Mouse (Mus musculus): Measurements from ENCODE around the gene Akap11. TPM values are rescaled to one million over a fixed set of nuclear protein-coding genes. Genes with fewer than 3 reads are reported as not detected.

Gene Akap11
- polyA plus RNA-seq, 1 experiment from 2014 or later: 7.1 TPM

DNA sequence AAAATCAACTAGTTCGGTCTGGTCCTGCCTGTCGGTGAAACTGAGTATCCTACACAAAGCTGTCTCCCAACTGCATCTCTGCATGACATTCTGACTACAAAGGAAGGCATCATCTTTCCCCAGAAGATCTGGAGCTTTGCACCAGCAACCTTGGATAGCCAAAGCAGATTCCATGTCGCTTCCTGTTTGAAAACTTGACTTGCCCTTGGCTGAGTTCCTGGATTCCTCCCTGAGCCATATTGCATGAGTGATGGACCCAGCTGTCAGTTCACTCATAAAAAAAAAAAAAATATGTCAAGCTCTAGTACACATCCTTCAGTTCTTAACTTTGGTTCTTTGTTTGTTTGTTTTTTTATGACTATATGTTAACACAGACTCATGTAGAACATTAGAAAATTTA, 4.7 kb upstream of the Akap11 start:
- H3K4me3 ChIP-seq (ENCODE audit: low read depth, low read length): no peak overlapping the region
- no peak for ATAC-seq
- H3K9ac ChIP-seq (ENCODE audit: low read depth, low read length): no peak overlapping the region
- H3K9me3 ChIP-seq (ENCODE audit: control insufficient read depth): no peaks in the 10 kb centered on the region
- TF ChIP-seq CTCF (IDR thresholded peaks at IDR 0.05; ENCODE audit: low read depth): no peak
- H3K27ac ChIP-seq (ENCODE audit: low read depth, low read length): no peak overlapping the region
- no peaks in the 10 kb centered on the region for H3K36me3 ChIP-seq (ENCODE audit: control insufficient read depth, insufficient read depth)
- H3K4me2 ChIP-seq (replicated peaks; ENCODE audit: low read depth): no peak overlapping the region
- H3K4me1 ChIP-seq (replicated peaks; ENCODE audit: control insufficient read depth, insufficient read depth, low read length): 0 out of 2 replicates have a peak, but pooled peaks cover 3% of the 10 kb centered on the region
- WGBS: 72% methylated on average over 3 of the region's 3 CpGs
- no peaks in the 10 kb centered on the region for H3K27me3 ChIP-seq (replicated peaks; ENCODE audit: control insufficient read depth, insufficient read depth, low read length)

DNA sequence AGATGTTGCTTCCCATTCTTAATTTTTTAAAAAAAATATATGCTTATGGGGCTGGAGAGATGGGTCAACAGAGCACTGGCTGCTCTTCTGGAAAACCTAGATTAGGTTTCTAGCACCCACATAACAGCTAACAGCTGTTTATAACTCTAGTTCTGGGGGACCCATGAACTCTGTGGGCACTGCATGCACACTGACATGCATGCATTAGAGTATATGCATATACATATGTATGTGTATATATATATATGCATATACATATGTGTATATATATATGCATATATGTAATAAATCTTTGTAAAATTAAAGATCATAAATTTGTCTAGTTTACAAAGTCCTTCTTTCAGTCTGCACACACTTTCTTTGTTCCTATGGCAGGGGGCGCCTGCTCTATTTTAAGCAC, 3.2 kb upstream of the Akap11 start:
- Histone ChIP-seq H3K36me3 (ENCODE audit: control insufficient read depth, insufficient read depth) (no peaks in the 10 kb centered on the region), H3K27me3 (replicated peaks; ENCODE audit: control insufficient read depth, insufficient read depth, low read length) (no peaks in the 10 kb centered on the region), H3K4me3 (ENCODE audit: low read depth, low read length) (no peak overlapping the region), H3K9me3 (ENCODE audit: control insufficient read depth) (no peaks in the 10 kb centered on the region), H3K27ac (ENCODE audit: low read depth, low read length) (no peak overlapping the region), H3K4me1 (replicated peaks; ENCODE audit: control insufficient read depth, insufficient read depth, low read length) (0 out of 2 replicates have a peak, but pooled peaks cover 3% of the 10 kb centered on the region), H3K9ac (ENCODE audit: low read depth, low read length) (no peak overlapping the region), H3K4me2 (replicated peaks; ENCODE audit: low read depth) (no peak overlapping the region)
- WGBS: 100% methylated on average over 1 of the region's 1 CpGs
- ATAC-seq: no peak
- no peak for TF ChIP-seq CTCF (IDR thresholded peaks at IDR 0.05; ENCODE audit: low read depth)

DNA sequence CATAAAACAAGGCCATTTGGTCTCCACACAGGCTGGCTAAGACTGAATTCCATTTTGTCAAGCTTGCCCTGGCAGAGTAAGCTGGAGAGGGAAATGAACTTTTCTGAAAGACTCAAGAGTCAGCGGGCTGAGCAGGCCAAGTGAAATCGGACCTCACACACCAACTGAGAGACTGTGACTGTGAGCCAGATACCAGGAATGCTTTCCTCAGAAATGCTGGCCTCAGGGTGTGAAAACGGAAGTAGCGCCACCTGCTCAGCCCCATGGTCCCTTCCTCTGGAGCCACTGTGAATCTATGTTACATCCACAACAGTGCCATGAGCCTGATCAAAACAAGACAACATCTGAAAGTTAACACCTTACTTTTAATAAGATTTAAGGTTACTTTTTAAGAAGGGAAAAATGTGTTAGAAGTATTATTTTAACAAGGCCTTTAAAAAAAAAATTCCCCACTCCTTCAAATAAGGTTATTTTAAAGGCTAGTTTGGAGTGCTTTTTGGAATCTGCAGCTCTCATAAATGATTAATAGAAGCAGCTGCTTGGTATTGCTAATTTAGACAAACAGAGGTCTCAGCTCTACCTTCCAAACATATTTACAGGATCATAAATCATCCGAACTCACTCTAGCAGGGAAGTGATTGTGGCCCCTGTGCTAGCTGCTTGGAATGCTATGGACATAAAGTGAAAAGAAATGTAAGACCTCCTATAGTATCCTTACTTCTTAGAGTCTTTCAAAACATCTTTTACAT, 2.1 kb upstream of the Akap11 start:
- Histone ChIP-seq H3K36me3 (ENCODE audit: control insufficient read depth, insufficient read depth) (no peaks in the 10 kb centered on the region), H3K9me3 (ENCODE audit: control insufficient read depth) (no peaks in the 10 kb centered on the region), H3K9ac (ENCODE audit: low read depth, low read length) (no peak overlapping the region), H3K4me2 (replicated peaks; ENCODE audit: low read depth) (no peak overlapping the region), H3K4me1 (replicated peaks; ENCODE audit: control insufficient read depth, insufficient read depth, low read length) (0 out of 2 replicates have a peak, but pooled peaks cover 3% of the 10 kb centered on the region), H3K27me3 (replicated peaks; ENCODE audit: control insufficient read depth, insufficient read depth, low read length) (no peaks in the 10 kb centered on the region), H3K27ac (ENCODE audit: low read depth, low read length) (peak overlapping the region; percentile 50; the same call in 1 of the 2 replicates), H3K4me3 (ENCODE audit: low read depth, low read length) (no peak overlapping the region)
- 30% methylated on average over 5 of the region's 5 CpGs for WGBS
- ATAC-seq: no peak
- TF ChIP-seq CTCF (IDR thresholded peaks at IDR 0.05; ENCODE audit: low read depth): peak; percentile 17

DNA sequence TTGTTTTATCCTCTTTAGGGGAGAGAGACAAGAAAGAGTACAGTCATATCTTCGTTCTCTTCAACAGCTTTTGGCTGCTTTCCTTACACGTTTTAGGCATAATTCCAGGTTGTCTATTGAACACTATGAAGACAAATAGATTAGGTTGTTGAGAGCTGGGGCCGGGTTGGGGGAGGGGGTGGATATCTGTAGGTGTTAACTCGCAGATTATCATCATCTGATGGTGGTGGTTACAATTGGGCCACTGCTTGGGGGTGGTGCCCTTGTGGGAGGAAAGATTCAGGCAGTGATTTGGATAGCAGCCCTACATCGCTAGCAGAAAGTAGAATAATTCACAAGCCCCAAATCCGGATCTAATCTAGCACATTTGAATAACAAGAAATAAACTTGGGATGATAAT, 943 bp upstream of the Akap11 start:
- no peak overlapping the region for H3K4me3 ChIP-seq (ENCODE audit: low read depth, low read length)

DNA sequence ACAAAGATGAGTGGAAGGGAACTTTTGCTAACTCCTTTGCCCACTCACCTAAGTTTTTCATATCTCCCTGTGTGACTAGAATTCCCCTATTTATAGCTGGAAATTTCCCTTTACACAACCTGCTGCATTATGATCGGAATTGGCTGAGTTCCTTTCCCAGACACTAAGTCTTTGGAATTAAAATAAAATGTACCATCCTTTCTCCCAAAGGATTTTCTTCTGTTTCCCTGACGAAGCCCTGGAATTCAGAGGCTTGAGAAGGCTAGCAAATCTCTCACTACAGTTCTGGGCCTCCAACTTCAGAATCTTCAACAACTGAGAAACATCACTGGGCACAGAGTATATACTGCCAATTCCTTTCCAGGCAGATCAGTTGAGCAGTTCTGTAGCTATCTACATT, 1.2 kb downstream of the Akap11 start:
- H3K4me3 ChIP-seq (ENCODE audit: low read depth, low read length): peak overlapping the region; percentile 83
- no peak overlapping the region for H3K27ac ChIP-seq (ENCODE audit: low read depth, low read length)

More for the DNA sequence above, 943 bp upstream of the Akap11 start:
- H3K27me3 ChIP-seq (replicated peaks; ENCODE audit: control insufficient read depth, insufficient read depth, low read length): no peaks in the 10 kb centered on the region
- peak overlapping the region; percentile 83; the same call in 1 of the 2 replicates for H3K4me2 ChIP-seq (replicated peaks; ENCODE audit: low read depth)
- ATAC-seq: no peak
- H3K9ac ChIP-seq (ENCODE audit: low read depth, low read length): no peak overlapping the region
- 0 out of 2 replicates have a peak, but pooled peaks cover 3% of the 10 kb centered on the region for H3K4me1 ChIP-seq (replicated peaks; ENCODE audit: control insufficient read depth, insufficient read depth, low read length)
- no peaks in the 10 kb centered on the region for H3K9me3 ChIP-seq (ENCODE audit: control insufficient read depth)
- TF ChIP-seq CTCF (IDR thresholded peaks at IDR 0.05; ENCODE audit: low read depth): no peak
- H3K36me3 ChIP-seq (ENCODE audit: control insufficient read depth, insufficient read depth): no peaks in the 10 kb centered on the region
- WGBS: 54% methylated on average over 6 of the region's 6 CpGs
- peak overlapping the region; percentile 92; the same call in 1 of the 2 replicates for H3K27ac ChIP-seq (ENCODE audit: low read depth, low read length)

DNA sequence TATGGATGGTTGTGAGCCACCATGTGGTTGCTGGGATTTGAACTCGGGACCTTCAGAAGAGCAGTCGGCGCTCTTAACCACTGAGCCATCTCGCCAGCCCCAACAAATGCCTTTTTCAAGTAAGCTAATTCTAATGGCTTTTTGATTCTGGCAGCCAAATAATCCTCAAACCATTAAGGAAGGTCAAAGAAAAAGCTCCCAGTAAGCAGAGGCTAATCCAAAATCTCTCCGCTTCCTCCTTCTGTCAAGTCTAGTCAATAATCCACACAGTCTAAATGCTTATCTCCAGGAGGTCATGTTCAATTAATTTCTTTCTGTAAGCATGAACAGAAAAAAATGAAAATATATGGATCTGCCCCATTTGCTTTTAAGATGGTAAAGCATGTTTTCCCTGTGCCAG, 2.0 kb downstream of the Akap11 start:
- Histone ChIP-seq H3K27me3 (replicated peaks; ENCODE audit: control insufficient read depth, insufficient read depth, low read length) (no peaks in the 10 kb centered on the region), H3K36me3 (ENCODE audit: control insufficient read depth, insufficient read depth) (no peaks in the 10 kb centered on the region), H3K9ac (ENCODE audit: low read depth, low read length) (no peak overlapping the region), H3K27ac (ENCODE audit: low read depth, low read length) (no peak overlapping the region), H3K4me2 (replicated peaks; ENCODE audit: low read depth) (no peak overlapping the region), H3K9me3 (ENCODE audit: control insufficient read depth) (no peaks in the 10 kb centered on the region), H3K4me1 (replicated peaks; ENCODE audit: control insufficient read depth, insufficient read depth, low read length) (peaks cover 5% of the 10 kb centered on the region), H3K4me3 (ENCODE audit: low read depth, low read length) (no peak overlapping the region)
- no peak for TF ChIP-seq CTCF (IDR thresholded peaks at IDR 0.05; ENCODE audit: low read depth)
- ATAC-seq: no peak
- 89% methylated on average over 5 of the region's 5 CpGs for WGBS

More for the DNA sequence above, 1.2 kb downstream of the Akap11 start:
- Histone ChIP-seq H3K4me1 (replicated peaks; ENCODE audit: control insufficient read depth, insufficient read depth, low read length) (0 out of 2 replicates have a peak, but pooled peaks cover 3% of the 10 kb centered on the region), H3K36me3 (ENCODE audit: control insufficient read depth, insufficient read depth) (no peaks in the 10 kb centered on the region), H3K27me3 (replicated peaks; ENCODE audit: control insufficient read depth, insufficient read depth, low read length) (no peaks in the 10 kb centered on the region), H3K9me3 (ENCODE audit: control insufficient read depth) (no peaks in the 10 kb centered on the region), H3K9ac (ENCODE audit: low read depth, low read length) (peak overlapping the region; percentile 97; the same call in 1 of the 2 replicates), H3K4me2 (replicated peaks; ENCODE audit: low read depth) (peak overlapping the region; percentile 83)
- 47% methylated on average over 2 of the region's 2 CpGs for WGBS
- no peak for ATAC-seq
- TF ChIP-seq CTCF (IDR thresholded peaks at IDR 0.05; ENCODE audit: low read depth): no peak
